Mouse (Mus musculus) embryo, embryonic 11.5 days (tissue): ENCODE data around the gene Olfr303.
"Not testable (repeated sequence)": the region's sequence is repeated elsewhere in the genome, so short reads cannot be mapped to it uniquely, and the experiment has no call there.

Experiments
- DNase-seq: peaks from one replicate; pipeline ENCODE4 v3.0.0-alpha.2; 2012; ENCODE audit warnings: low read depth, low spot score

Olfr303 gene

DNA sequence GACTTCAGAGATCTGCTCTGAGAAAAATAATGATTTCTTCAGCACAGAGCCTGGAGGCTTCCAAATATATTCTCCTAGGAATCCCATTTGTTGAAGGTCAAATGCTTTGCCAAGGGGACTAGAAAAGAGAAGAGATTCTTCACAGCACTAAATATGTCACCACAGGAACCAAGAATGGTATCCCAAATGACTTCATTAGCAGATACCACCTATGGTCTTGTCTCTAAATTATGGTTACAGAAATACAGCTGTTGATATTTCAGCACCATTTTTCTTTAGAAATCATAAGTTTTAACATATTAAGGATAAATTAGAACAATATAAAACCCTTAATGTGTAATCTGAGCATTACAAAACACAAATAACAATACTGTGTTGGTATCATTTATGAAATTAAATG is at the start of gene Olfr303:
TSS of gene Olfr303 (minus strand) at position 101 of the 400 bp plus-strand sequence.
- DNase-seq = no peak

- no peak for DNase-seq
These were observed 6.0 kb upstream of the Olfr303 start, which contains the start of gene Olfr301 for GRCm38 (mm10) chr7:86403546-86403945. TSS of gene Olfr301 (plus strand) at chr7:86403846.

GRCm38 (mm10) chr7:86386558-86386957 is 11.0 kb downstream of the Olfr303 start, which contains the start of gene Olfr304:
TSS of gene Olfr304 (minus strand) at chr7:86386658.
- no peak for DNase-seq

DNA sequence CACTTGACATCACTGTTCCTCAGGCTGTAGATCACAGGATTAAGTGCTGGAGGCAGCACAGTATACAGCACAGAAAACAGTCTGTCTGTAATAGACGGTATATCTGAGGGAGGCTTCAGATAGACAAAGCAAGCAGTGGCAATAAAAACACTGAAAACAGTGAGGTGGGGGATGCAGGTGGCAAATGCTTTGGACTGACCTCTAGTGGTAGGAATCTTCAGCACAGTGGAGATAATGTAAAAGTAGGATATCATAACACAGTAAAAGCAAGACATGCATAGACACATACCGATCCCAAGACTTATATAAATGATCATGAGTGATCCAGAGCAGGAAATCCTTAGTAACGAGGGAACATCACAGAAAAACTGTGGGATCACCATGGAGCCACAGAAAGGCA is 11.8 kb downstream of the Olfr303 start:
- DNase-seq = peak; percentile 1

DNA sequence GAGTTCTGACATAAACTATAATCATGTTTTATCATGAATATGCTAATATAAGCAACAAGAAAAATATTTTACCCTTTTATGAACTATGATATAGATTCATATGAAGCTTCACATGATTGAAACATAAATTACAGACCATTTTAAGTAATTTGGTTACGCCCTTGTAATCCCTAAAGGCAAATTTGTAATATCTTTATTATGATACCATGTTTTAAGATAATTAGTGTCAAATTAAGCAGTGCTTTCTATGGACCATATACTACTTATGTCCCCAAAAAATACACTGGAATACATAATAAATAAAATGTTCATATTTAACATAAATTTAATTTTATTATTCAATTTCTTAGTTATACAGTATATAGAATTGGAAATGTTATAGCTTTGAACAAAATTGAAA is 30.8 kb downstream of the Olfr303 start, which contains the start of gene Olfr305:
TSS of gene Olfr305 (minus strand) at position 101 of the 400 bp plus-strand sequence.
- DNase-seq = no peak

DNA sequence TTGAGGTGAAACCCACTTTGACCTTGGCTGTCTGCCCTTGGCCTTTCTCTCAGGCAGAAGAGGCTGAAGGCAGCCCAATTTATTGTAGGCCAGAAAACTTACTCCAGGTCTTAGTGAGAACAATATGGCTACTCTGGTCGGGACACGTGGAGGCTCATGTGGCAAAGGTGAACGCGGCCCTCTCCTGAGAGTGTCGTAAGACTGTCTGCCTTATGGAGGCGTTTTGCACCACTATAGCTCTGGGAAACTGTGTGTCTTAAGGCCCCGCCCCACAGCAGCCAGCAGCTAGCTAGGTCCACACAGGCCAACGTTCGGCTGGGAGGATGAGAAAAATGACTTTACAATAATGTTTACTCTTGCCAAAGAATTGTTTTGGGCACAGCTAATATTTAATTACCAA is 51.3 kb downstream of the Olfr303 start:
- not testable (repeated sequence) for DNase-seq

DNA sequence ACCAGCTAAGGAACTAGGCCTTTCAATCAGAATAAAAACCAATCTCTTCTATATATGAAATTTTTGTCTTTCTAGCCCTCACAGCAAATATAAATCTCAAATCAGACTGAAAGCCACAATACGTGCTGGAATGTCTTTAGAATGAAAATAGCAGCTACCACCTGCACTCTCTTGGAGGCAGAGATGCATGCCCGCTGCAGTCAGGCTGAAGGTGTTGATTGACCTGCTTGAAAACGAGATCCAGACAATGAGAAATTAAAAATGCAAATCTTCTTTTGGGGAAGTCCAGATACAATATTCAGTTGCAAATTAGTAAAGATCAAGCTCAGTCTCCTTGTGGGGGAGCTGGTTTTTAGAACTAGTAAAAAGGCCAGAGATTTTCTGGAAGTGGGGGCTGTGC is 53.3 kb downstream of the Olfr303 start:
- DNase-seq = no peak

DNA sequence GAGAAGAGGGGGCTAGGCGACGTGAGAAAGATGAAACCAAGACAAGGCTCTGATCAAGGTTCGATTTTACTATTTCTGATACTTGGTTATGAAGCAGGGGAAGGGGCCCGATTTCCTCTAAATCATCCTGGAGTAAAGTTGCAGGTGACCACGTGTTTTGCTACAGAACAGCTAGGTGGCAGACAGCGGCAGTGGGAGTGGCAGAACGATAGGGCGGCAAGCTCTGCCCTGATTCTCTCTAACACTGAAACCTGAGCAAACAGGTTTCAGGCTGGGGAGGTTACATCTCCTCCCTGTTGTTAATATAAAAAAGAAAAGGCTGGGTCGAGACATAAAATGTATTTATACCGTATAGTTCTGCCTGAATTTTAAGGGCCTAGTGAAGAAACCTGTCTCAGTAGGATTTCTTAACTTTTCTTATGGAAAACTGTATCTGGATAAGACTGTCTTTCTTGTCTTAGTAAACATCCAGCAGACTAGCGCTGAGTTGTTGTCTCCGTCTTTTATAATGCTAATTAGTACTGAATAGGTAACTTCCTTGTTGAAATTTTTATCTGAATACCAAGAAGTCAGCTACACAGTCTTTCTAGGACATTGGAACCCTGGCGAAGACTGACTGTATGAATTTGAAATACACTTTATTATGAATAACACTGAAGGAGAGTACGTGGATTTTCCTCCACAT is 54.6 kb downstream of the Olfr303 start:
- DNase-seq = no peak
